Mouse (Mus musculus): ENCODE measurements around the gene Ccdc194.

DNA sequence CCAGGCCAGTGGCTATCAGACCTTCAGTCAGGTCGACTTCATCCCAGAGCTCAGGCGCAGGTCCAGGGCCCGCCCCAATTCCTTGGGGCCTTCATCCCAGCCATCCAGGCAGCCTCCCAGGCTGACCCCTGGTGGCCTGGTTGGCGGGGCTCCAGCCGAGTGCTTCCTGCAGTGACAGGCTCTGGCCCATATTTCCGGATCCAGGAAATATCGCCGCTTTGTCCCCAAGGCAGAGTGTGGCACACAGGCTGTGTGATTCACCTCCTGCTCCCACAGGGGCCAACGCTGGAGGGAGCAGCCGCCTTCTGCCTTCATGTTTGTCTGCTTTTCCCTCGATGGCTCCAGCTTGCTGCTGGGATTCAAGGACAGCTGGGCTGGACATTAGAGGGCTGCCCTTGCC lies 29.0 kb downstream of the Ccdc194 start:
- TF ChIP-seq POLR2A (IDR thresholded peaks at IDR 0.05; ENCODE audit: borderline replicate concordance, control insufficient read depth, low read depth, low read length), result no peak
- no peak for TF ChIP-seq CTCF (IDR thresholded peaks at IDR 0.05; ENCODE audit: control insufficient read depth, insufficient read depth, low read length)

Measured in bone marrow, adult 2 months (tissue).